Mouse (Mus musculus): ENCODE results near the gene Notch2. TPM values are rescaled to one million over a fixed set of nuclear protein-coding genes. Genes with fewer than 3 reads are reported as not detected.
A peak's percentile ranks its signal among the peaks of the same experiment; 100 is the strongest.

Notch2 gene
- polyA plus RNA-seq, 1 experiment from 2014 or later: 6.4 TPM

DNA sequence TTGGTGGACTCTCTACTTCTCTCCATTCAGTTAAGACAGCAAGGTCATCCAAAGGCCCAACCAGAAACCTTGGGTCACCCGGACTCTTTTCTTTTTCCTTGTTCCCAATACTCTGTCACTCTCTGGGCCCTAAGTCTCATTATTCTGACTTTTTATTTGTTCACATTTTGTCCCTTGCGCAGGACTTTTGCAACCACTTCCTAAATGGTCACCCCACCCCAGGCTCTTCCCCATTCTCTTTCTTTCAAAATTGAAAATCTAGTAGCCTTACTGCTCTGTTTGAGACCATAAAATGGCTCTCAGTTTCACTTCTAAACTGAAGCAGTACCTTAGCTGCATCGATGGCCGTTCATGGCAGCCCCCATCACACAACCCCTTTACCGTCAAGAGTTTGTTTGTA is 18.5 kb upstream of the Notch2 start:
- ATAC-seq (ENCODE audit: insufficient read depth): no peak
- Histone ChIP-seq H3K4me2 (no peak overlapping the region), H3K9me3 (replicated peaks) (no peaks in the 10 kb centered on the region), H3K36me3 (replicated peaks) (no peaks in the 10 kb centered on the region), H3K4me1 (replicated peaks) (peaks cover 24% of the 10 kb centered on the region), H3K9ac (no peak overlapping the region; the same call in 1 of the 2 replicates), H3K27me3 (no peaks in the 10 kb centered on the region), H3K27ac (replicated peaks) (peak overlapping the region; percentile 61; the same call in 1 of the 2 replicates), H3K4me3 (replicated peaks) (no peak overlapping the region)
- WGBS (ENCODE audit: insufficient replicate concordance): 72% methylated on average over 5 of the region's 5 CpGs

DNA sequence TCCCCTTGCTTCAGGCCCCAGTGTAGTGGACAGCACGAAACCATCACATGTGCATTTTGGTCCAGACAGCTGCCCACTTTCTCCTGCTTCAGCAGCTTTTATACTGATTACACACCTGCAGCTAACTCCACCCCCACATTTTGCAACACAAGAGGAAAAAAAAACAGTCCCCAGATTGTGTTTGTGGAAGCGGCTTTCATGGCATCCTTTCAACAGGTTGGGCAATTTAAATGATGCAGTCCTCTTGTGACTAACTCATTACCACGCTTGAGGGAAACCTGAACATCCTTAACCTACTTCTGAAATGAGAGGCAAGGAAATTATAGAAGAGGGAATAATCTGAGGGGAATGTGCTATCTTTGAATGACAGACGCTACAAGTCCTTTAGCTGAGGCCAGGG is 15.0 kb upstream of the Notch2 start:
- Histone ChIP-seq H3K4me3 (replicated peaks) (no peak overlapping the region), H3K4me1 (replicated peaks) (peaks cover 33% of the 10 kb centered on the region), H3K27me3 (no peaks in the 10 kb centered on the region), H3K36me3 (replicated peaks) (no peaks in the 10 kb centered on the region), H3K9me3 (replicated peaks) (no peaks in the 10 kb centered on the region), H3K27ac (replicated peaks) (no peak overlapping the region), H3K4me2 (no peak overlapping the region), H3K9ac (no peak overlapping the region)
- ATAC-seq (ENCODE audit: insufficient read depth): peak; percentile 14; the same call in 1 of the 2 replicates
- WGBS (ENCODE audit: insufficient replicate concordance): 40% methylated on average over 4 of the region's 4 CpGs

DNA sequence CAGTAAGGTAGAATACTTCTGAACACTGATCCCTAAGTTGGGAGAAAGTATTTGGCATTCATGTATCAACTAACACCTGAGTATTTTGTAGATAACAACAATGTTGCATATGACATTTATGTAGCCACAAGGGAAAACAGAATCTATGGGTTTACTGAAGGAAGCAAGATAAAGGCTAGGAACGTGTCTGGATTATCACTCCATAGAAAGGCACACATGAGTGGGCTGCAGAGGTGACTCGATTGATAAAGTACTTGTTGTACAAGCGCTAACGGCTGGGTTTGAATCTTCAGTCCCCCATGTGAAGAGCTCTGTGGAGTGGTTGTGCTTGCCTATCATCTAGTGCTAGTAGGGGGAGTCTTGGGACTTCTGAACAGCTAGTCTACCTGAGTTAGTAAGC is 9.8 kb upstream of the Notch2 start:
- Histone ChIP-seq H3K9me3 (replicated peaks) (no peaks in the 10 kb centered on the region), H3K27ac (replicated peaks) (no peak overlapping the region), H3K9ac (no peak overlapping the region), H3K4me2 (no peak overlapping the region), H3K36me3 (replicated peaks) (no peaks in the 10 kb centered on the region), H3K27me3 (no peaks in the 10 kb centered on the region), H3K4me3 (replicated peaks) (no peak overlapping the region), H3K4me1 (replicated peaks) (peaks cover 39% of the 10 kb centered on the region)
- 16% methylated on average over 4 of the region's 4 CpGs for WGBS (ENCODE audit: insufficient replicate concordance)
- peak; percentile 76 for ATAC-seq (ENCODE audit: insufficient read depth)

DNA sequence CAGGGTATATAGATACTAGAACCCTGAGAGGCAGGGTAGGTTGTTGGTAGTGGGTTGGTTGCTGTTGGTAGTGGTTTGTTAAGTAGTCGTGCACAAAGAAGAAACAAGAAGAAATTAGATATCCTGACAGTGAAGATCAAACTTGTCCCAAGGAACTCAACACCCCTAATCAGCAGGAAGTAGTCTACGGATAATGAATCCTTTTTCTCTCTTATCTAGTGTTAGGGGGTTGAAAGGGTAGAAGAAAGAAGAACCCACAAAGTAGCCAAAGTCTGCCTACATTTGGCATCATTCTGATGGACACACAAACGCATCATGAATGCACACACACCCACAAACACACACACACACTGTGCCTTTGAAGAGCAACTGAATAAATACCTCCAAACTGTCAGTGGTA is 9.1 kb upstream of the Notch2 start:
- no peaks in the 10 kb centered on the region for H3K27me3 ChIP-seq
- H3K4me3 ChIP-seq (replicated peaks): no peak overlapping the region
- no peak for ATAC-seq (ENCODE audit: insufficient read depth)
- no peak overlapping the region for H3K4me2 ChIP-seq
- 17% methylated on average over 3 of the region's 3 CpGs for WGBS (ENCODE audit: insufficient replicate concordance)
- H3K4me1 ChIP-seq (replicated peaks): peaks cover 40% of the 10 kb centered on the region
- H3K9ac ChIP-seq: no peak overlapping the region
- no peak overlapping the region for H3K27ac ChIP-seq (replicated peaks)
- no peaks in the 10 kb centered on the region for H3K9me3 ChIP-seq (replicated peaks)
- H3K36me3 ChIP-seq (replicated peaks): no peaks in the 10 kb centered on the region

DNA sequence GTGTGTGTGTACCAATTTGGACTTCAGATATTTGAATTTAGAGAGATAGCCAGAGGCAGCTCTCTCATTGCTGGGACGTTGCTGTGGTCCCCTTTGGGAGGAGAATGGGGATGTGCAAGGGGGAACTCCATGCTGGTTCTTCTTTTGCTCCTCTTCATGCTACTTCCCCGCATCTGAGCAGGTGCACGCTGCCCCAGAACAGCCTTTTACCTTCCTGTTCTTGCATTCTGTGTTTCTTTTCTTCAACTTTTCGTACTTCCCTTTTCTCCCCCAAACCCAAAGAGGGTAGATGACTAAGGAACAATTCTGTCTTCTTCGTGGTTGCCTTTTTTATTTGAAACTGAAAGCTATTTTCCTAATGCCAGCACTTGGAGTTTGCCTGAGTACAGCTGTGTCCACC is 8.0 kb upstream of the Notch2 start:
- WGBS (ENCODE audit: insufficient replicate concordance): 18% methylated on average over 5 of the region's 5 CpGs
- no peak overlapping the region for H3K27ac ChIP-seq (replicated peaks)
- H3K36me3 ChIP-seq (replicated peaks): no peaks in the 10 kb centered on the region
- no peak for ATAC-seq (ENCODE audit: insufficient read depth)
- H3K27me3 ChIP-seq: no peaks in the 10 kb centered on the region
- H3K4me2 ChIP-seq: no peak overlapping the region
- H3K9ac ChIP-seq: no peak overlapping the region
- peaks cover 42% of the 10 kb centered on the region for H3K4me1 ChIP-seq (replicated peaks)
- H3K4me3 ChIP-seq (replicated peaks): no peak overlapping the region
- H3K9me3 ChIP-seq (replicated peaks): no peaks in the 10 kb centered on the region

DNA sequence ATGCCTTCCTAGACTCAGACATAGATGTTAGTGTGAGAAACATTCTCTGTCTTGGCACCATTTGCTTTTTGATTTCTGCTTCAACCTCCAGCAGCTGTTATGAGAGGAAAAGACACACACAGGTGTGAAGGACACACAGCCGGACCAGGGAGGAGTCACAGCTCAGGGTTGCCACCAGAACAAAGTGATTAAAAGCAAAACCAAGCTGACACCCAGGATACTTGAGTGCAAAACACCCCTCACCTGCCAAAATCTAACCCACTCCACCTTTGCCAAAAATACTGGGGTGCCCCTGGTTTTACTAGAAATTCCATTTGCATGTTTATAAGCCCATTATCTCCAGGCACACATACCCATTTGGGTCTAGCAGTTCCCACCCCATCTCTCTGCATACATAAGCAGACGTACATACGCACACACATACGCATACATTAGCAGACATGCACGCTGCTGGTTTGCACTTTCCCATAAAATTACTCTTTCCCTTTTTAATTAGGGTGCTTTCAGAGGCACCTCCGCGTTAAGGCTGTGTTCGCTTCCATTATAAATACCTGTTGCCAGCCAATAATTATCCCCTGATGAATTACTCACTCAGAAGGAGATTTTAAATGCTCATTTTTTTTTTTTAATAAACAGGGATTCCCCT is 7.2 kb upstream of the Notch2 start:
- Histone ChIP-seq H3K36me3 (replicated peaks) (no peaks in the 10 kb centered on the region), H3K4me2 (no peak overlapping the region), H3K27ac (replicated peaks) (no peak overlapping the region), H3K4me1 (replicated peaks) (peaks cover 40% of the 10 kb centered on the region), H3K27me3 (no peaks in the 10 kb centered on the region), H3K9ac (no peak overlapping the region), H3K9me3 (replicated peaks) (no peaks in the 10 kb centered on the region), H3K4me3 (replicated peaks) (no peak overlapping the region)
- ATAC-seq (ENCODE audit: insufficient read depth): no peak
- WGBS (ENCODE audit: insufficient replicate concordance): 74% methylated on average over 8 of the region's 8 CpGs

DNA sequence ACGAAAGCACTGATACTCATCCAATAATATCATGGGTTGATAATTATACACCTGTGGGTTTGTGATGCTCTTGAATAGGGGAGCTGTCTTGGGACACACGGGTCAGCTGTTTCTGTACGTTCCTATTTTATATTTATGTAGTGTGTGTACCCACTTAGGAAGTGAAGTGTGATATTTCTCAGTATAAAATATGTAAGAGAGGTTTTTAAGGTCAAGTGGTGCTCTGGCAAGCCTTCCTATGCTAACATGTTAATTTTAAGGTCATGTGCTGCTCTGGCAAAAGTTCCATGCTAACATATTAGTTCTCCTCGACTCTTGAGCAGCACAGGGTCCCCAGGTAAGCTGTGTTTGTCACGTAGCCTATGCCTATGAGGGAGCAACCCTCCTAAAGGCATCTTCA is 6.4 kb upstream of the Notch2 start:
- Histone ChIP-seq H3K27ac (replicated peaks) (no peak overlapping the region), H3K4me2 (no peak overlapping the region), H3K9ac (no peak overlapping the region), H3K4me1 (replicated peaks) (peaks cover 40% of the 10 kb centered on the region), H3K4me3 (replicated peaks) (no peak overlapping the region), H3K27me3 (no peaks in the 10 kb centered on the region), H3K36me3 (replicated peaks) (no peaks in the 10 kb centered on the region), H3K9me3 (replicated peaks) (no peaks in the 10 kb centered on the region)
- ATAC-seq (ENCODE audit: insufficient read depth): no peak
- WGBS (ENCODE audit: insufficient replicate concordance): 75% methylated on average over 5 of the region's 5 CpGs

DNA sequence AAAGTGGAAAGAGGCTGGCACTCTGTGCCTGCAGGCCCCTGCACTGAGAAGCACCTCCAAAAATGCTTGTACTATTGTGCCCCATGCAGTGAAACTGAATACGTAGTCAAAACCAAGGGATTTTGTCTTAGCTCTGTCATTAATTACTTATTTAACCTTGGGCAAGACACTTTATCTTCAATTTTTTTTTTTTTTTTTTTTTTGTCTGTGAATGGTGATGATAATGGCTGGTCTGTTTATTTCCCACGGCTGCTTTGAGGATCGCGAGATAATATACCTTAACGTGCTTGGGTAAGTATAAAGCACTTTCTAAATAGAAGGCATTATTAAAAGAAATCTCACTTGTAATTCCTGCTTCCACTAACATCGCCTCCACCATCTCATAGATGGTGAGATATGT is 5.2 kb upstream of the Notch2 start:
- H3K9ac ChIP-seq: no peak overlapping the region
- H3K27me3 ChIP-seq: no peaks in the 10 kb centered on the region
- H3K4me2 ChIP-seq: no peak overlapping the region
- H3K4me1 ChIP-seq (replicated peaks): peaks cover 46% of the 10 kb centered on the region
- H3K9me3 ChIP-seq (replicated peaks): no peaks in the 10 kb centered on the region
- WGBS (ENCODE audit: insufficient replicate concordance): 38% methylated on average over 6 of the region's 6 CpGs
- H3K36me3 ChIP-seq (replicated peaks): no peaks in the 10 kb centered on the region
- H3K27ac ChIP-seq (replicated peaks): no peak overlapping the region
- no peak for ATAC-seq (ENCODE audit: insufficient read depth)
- no peak overlapping the region for H3K4me3 ChIP-seq (replicated peaks)

DNA sequence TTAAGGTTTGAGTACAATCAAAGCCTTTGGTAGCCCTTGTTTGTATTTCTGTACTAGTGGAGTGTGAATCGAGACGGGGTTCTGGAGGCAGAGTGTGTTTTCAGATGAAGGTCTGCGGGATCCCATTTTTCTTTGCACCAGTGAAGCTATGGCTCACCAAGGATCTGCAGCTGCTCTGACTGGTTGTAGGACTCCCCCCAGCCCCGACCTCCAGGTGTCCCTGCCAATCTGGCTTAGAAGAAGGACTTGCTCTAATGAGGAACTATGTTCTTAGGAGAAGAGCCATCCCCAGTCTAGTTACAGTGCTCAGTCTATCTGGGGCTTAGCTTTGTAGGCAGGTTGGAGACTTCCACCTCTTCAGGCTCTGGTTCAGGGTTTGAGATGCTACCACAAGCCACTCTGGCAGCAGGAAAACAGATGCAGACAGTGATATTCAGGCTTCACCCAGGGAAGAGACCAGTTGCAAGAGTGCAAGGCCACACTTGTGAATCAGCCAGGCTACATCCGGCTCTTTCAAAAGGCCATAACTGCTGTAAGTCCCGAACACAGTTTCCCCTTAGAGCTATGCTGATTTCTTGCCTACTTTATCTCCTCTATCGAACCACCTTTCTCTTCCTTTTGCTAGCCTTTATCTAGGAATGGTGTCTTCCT is 4.0 kb upstream of the Notch2 start:
- H3K4me3 ChIP-seq (replicated peaks): no peak overlapping the region
- H3K27me3 ChIP-seq: no peaks in the 10 kb centered on the region
- ATAC-seq (ENCODE audit: insufficient read depth): no peak
- H3K9ac ChIP-seq: no peak overlapping the region
- H3K27ac ChIP-seq (replicated peaks): no peak overlapping the region
- H3K36me3 ChIP-seq (replicated peaks): no peaks in the 10 kb centered on the region
- H3K4me2 ChIP-seq: no peak overlapping the region
- no peaks in the 10 kb centered on the region for H3K9me3 ChIP-seq (replicated peaks)
- 47% methylated on average over 7 of the region's 7 CpGs for WGBS (ENCODE audit: insufficient replicate concordance)
- H3K4me1 ChIP-seq (replicated peaks): peaks cover 42% of the 10 kb centered on the region

DNA sequence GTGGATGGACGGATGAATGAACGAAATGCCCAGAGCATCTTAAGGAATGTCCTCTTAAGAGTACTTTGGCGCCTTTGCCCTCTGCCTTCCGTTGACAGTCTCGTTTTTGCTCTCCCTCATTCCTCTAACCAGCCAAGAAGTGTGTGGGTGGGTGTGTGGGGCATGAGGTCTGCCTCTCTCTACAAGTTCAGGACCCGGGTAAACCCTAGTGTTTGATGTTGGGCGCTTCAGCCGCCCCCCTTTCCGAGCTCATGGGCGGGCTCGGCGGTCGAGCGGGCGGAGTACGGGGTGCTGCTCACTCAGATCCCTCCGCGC is 284 bp upstream of the Notch2 start:
- no peak for ATAC-seq (ENCODE audit: insufficient read depth)
- Histone ChIP-seq H3K27me3 (no peaks in the 10 kb centered on the region), H3K9ac (peak overlapping the region; percentile 91), H3K4me3 (replicated peaks) (peak overlapping the region; percentile 88), H3K36me3 (replicated peaks) (no peaks in the 10 kb centered on the region), H3K4me2 (peak overlapping the region; percentile 99), H3K4me1 (replicated peaks) (peaks cover 70% of the 10 kb centered on the region), H3K27ac (replicated peaks) (peak overlapping the region; percentile 73), H3K9me3 (replicated peaks) (no peaks in the 10 kb centered on the region)
- WGBS (ENCODE audit: insufficient replicate concordance): under 1% methylated on average over 18 of the region's 18 CpGs

DNA sequence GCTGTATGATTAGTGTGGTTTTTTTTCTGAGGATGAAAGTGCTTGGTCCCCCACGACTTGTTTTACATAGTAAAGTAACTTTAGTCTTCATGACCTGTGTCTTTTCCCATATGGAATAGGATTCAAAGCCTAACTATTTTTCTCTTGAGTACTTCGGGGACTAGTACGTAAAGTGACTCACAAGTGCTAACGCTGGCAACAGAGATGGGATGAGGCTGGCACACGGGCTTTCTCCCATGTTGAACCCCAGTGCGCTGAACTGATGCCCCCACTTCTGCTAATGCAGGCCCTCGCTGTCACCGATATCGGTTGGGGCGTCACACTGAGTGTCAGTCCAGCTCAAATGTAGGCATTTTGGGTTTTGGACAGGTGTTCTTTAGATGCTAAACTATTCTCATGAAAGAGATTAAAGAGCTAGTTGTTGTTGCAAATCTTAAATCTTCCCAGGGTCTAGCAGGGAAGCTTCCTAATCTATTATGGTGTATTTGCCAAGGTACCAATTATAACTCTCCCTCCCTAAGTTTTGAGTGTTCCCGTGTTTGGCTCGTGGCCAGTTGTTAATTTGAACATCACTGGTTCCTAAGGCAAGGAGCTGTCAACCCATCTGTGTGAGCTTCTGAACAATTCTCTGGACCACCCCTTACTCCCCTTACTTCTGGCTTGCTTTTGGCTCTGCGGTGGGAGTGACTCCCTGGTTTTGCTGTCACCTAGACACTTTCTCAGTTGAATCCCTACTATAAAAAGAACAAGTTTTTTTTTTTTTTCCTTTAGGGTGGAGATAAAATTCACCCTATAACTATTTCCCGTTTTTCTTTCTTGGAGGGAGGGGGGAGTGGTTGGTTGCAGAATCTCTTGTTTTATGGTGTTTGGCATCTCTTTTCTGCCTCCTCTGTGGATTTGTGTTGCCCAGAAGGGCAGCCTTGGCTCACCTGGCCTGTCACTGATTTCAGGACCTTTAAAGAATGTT is 2.2 kb downstream of the Notch2 start:
- Histone ChIP-seq H3K9ac (no peak overlapping the region), H3K4me1 (replicated peaks) (peaks cover 74% of the 10 kb centered on the region), H3K36me3 (replicated peaks) (no peaks in the 10 kb centered on the region), H3K4me3 (replicated peaks) (no peak overlapping the region), H3K27me3 (no peaks in the 10 kb centered on the region), H3K27ac (replicated peaks) (no peak overlapping the region), H3K9me3 (replicated peaks) (no peaks in the 10 kb centered on the region), H3K4me2 (peak overlapping the region; percentile 99)
- ATAC-seq (ENCODE audit: insufficient read depth): no peak
- 67% methylated on average over 14 of the region's 14 CpGs for WGBS (ENCODE audit: insufficient replicate concordance)

Data from liver, embryonic 15.5 days (tissue).